Mouse (Mus musculus) C2C12 (cell line): Measurements from ENCODE around the gene Ehd2.

Experiments
- CEBPB ChIP-seq: IDR thresholded peaks from one replicate; pipeline ENCODE4 v1.6.1; 2011; ENCODE audit warnings: low read depth, mild to moderate bottlenecking, control low read depth, moderate library complexity
- CTCF ChIP-seq: IDR thresholded peaks from one replicate; pipeline ENCODE4 v1.5.1; 2011; ENCODE audit not compliant: control insufficient read depth, insufficient read depth, insufficient read length
- FOSL1 ChIP-seq: IDR thresholded peaks from one replicate; pipeline ENCODE4 v1.8.0; 2011; ENCODE audit warnings: mild to moderate bottlenecking, low read length; ENCODE audit not compliant: poor library complexity, insufficient read depth, severe bottlenecking
- MAX ChIP-seq: IDR thresholded peaks from one replicate; pipeline ENCODE4 v1.6.1; 2011; ENCODE audit warnings: mild to moderate bottlenecking, control low read depth
- MYOD1 ChIP-seq: IDR thresholded peaks from one replicate; pipeline ENCODE4 v1.6.1; 2011; ENCODE audit warnings: low read depth; ENCODE audit not compliant: control insufficient read depth, insufficient read length
- MYOG ChIP-seq: IDR thresholded peaks from one replicate; pipeline ENCODE4 v1.6.1; 2011; ENCODE audit not compliant: control insufficient read depth, insufficient read length; ENCODE audit errors: extremely low read depth
- USF1 ChIP-seq: IDR thresholded peaks from one replicate; pipeline ENCODE4 v1.6.1; 2011; ENCODE audit warnings: low read depth, mild to moderate bottlenecking, control low read depth, moderate library complexity

DNA sequence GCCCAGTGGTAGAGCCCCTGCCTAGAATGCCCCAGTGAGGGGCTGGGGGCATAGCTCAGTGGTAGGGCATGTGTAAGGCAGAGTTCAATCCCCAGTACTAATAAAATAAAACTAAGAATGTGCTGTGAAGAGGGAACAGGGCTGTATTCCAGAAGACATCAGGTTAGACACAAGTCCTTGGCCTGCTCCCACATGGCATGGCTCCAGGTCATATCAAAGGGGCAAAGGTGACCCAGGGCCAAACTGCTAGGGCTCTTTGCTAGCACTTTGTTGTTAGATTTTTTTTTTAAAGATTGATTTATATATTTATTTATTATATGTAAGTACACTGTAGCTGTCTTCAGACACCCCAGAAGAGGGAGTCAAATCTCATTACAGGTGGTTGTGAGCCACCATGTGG, 49.0 kb downstream of the Ehd2 start:
- TF ChIP-seq CTCF (no peak), CEBPB (no peak), USF1 (no peak), MYOD1 (no peak), MYOG (no peak), FOSL1 (no peak), MAX (no peak)
